Mouse (Mus musculus): Measurements from ENCODE around the gene Susd1. TPM values are rescaled to one million over a fixed set of nuclear protein-coding genes. Genes with fewer than 3 reads are reported as not detected.

Gene Susd1
- 1 to 10 TPM; 1.0 to 3.0 TPM for polyA plus RNA-seq (2017; shearing (Covaris generic))

DNA sequence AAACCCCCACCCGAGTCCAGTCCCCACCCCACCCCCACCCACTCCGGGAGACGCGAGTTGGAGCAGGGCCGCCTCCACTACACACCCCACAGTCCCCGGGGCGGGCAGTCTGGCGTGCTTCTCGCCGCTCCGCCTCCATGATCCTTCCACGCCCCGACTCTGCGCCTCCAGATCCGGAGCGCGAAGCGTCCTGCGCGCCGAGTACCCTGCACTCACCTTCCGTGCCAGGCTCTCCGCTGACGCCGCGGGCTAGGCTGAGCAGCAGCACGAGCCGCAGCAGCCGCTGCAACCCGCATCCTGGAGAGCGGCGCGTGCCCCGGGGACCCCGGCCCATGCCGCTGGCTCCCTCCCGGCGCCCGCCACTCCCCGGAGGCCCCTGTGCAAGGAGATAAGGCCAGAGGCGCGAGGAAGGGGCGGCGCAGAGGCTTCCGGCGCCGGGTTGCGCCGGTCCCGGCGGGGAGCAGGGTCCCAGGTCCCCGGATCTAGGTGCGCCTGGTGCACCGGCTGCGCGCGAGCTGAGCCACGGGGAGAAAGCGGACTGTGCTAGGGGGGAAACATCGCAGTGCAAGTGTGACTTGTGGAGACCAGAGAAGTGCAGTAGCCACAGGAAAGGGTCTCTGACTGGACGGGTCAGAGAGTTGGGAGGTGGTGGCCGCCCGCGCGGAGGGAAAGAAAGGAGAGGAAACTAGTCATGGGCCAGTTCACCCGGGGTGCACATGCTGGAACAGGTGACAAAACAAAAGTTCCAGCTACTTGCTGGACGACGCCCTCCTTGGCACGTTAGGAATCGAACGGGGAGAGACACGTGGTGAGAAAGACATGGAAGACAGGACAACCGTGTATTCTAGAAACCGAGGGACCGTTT lies at the start of gene Susd1:
Susd1 (minus strand) TSS at position 644 of the 865 bp plus-strand sequence.
- ATAC-seq = no peak

GRCm38 (mm10) chr4:59471306-59471705 lies 32.9 kb upstream of the Susd1 start:
- no peak for ATAC-seq

DNA sequence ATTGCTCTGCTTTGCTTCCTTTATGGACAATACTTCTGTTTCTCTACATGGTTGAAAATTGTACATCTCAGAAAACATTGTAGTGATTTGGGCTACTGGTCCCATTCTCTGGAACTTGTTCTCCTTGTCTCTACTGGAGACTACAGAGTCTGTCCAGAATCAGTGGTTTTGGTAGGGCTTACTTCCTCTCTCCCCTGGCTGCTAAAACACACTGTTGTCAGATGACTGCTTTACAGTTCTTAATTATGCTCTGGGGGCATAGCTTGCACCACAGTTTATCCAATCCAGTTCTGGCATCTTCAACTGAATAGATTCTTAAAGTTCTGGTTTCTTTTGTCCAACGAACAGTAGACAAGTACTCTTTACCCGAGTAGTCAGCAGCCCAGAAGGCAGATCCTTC lies 27.0 kb upstream of the Susd1 start:
- no peak for ATAC-seq

DNA sequence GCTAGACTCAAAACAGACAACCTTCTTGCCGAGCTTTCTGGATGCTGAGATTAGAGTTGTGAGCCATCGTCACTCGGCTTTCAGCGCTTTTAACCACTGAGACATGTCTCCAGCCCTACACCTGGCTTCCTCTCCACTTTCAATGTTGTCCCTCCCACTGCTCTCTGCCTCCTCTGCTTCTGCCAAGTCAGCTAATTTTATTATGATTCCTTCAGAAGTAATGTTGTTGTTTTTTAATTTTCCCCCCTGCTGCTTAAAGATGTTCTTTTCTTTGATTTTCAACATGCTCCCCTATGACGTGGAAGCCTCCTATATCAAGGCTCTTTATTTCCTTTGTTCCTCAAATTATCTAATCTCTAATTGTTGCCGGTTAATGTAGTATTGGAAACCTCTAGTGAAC lies 26.2 kb upstream of the Susd1 start:
- ATAC-seq = no peak

DNA sequence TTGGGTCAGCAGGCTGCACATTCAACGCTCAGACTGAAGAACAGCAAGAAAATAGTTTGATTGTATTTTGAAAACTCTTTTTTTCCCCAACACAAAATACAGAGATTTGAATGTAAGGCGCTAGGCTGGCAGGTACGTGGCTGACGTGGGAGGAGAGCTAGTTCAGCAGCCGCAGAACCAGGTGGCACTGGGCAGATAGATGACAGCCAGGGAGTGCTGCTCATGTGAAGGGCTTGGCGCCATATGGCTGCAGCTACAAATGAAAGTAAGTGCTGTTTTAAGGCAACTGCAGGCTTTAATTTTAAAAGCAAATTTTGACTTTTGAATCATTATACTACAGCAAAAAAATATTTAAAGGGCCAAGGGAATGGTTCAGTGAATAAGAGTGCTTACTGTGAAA lies 24.1 kb upstream of the Susd1 start:
- no peak for ATAC-seq

GRCm38 (mm10) chr4:59461116-59461727 lies 22.8 kb upstream of the Susd1 start:
- ATAC-seq = no peak

DNA sequence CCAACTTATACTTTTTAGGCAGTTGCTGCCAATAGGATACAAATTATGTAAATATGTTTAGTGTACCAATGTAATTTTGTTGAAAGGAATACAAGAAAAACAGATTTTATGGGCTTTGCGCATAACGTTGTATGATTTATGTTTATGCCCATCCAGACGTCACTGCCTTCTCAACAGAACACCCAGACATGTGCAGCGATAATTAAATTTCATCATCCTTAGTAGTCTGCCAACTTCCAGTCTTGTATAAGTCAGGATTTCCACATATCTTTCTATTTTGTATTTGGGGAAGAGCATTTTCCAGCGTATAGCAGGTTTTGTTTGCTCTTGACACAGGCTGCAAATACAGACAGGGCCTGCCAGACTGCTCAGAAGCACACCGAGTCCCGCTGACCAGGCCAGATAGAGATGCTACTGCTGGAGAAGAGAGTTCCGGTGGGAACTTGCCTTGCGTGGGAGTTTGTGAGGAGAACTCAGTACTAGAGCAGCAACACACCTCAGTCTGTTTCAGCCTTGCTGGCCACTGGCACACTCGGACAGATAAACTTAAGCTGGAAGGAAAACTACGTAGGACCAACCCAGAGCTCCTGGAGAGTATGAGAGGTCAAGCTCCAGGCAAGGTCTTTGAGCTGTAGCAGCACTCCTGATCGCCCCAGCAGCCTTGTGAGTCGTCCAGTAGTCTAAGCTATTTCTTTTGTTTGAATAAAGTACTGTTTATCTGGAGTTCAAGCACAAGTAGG lies 21.0 kb upstream of the Susd1 start:
- no peak for ATAC-seq

GRCm38 (mm10) chr4:59457941-59458340 lies 19.5 kb upstream of the Susd1 start:
- ATAC-seq = no peak

DNA sequence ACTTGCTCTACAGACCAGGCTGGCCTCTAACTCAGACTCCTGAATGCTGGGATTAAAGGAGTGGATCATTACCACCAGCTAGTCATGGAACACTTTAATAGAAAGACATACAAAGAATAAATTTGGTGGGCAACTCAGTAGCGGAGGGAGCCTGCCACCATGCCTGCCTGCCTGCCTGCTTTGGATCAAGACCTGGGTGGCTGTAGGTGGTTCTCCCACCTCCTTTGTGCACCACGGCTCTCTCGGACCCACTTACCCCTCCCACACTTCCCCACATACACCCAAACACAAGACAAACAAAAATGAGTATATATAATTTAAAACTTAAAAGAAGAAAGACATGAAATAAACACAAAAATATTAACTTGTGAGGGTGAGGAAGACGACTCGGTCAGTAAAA lies 18.7 kb upstream of the Susd1 start:
- no peak for ATAC-seq

DNA sequence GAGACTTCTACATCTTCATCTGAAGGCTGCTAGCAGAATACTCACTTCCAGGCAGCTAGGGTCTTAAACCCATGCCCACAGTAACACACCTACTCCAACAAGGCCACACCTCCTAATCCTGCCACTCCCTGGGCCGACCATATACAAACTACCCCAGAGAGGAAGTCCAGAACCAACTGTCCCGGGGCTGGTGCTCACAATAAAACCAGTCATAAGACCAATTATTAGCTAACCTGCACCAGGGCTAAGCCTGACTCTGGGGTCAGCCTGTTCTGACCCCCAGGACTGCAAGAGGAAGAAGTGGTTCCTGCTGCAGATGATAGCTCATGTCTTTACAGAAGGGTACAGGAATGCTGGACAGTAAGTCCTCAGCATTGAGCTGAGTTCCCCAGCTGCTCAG lies 17.0 kb upstream of the Susd1 start:
- no peak for ATAC-seq

GRCm38 (mm10) chr4:59454046-59454445 lies 15.6 kb upstream of the Susd1 start:
- no peak for ATAC-seq

DNA sequence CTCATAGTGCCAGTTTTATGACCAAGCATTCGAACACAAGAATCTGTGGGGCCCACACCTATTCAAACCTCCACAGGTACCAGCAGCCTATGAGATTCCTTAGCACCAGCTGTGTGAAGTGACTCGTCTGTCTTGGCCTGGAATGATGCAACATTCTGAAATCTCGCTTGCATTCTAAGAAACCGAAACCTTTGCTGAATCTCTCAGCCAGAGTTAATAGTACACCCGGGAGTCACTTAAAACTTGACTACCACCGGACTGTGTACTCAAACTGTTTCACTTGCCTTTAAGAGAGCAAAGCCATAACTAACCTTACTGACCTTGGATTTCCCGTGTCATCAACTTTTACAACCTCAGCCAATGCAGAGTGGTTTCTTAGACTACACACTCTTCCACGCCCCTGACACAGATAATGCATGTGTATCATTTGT lies 14.1 kb upstream of the Susd1 start:
- no peak for ATAC-seq

GRCm38 (mm10) chr4:59450906-59451305 lies 12.5 kb upstream of the Susd1 start:
- no peak for ATAC-seq

GRCm38 (mm10) chr4:59450234-59450854 lies 11.9 kb upstream of the Susd1 start:
- ATAC-seq = no peak

DNA sequence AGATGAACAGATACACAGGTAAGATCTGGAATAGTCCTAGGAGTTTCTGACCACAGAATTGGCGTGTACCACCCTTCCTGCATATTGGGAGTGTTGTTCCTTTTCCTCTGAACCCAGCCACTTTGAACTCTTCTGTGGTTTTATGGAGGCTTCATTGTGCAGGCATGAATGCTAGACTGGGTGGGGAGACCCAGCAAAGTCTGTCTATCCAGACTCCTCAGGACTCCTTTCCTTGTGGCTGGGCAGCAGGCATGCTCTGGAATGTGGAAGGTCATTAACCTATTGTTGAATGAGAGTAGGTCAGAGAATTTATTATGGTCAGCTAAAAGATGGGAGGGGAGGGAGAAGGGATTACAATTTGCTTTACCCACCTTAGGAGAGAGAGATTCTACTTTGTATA lies 8.9 kb upstream of the Susd1 start:
- no peak for ATAC-seq

- no peak for ATAC-seq
Observed at GRCm38 (mm10) chr4:59445516-59445915, 7.1 kb upstream of the Susd1 start.

DNA sequence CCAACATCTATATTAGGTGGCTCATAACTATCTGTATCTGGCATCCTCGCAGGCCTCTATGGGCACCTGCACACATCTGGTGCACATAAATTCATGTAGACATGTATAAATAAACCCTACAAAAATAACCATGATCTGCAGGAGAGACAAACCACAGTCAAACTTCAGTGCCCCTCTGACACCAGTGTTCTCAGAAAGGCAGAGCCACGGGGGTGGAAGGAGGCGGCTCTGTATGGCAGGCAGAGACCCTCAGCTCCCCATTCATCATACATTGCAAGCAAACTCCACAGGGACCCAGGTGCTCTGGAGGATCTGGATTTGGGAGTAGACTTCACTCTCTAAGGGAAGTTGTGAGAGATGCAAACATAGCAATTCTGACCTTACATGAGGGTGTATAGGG lies 6.6 kb upstream of the Susd1 start:
- ATAC-seq = no peak

GRCm38 (mm10) chr4:59444085-59444484 lies 5.7 kb upstream of the Susd1 start:
- no peak for ATAC-seq

DNA sequence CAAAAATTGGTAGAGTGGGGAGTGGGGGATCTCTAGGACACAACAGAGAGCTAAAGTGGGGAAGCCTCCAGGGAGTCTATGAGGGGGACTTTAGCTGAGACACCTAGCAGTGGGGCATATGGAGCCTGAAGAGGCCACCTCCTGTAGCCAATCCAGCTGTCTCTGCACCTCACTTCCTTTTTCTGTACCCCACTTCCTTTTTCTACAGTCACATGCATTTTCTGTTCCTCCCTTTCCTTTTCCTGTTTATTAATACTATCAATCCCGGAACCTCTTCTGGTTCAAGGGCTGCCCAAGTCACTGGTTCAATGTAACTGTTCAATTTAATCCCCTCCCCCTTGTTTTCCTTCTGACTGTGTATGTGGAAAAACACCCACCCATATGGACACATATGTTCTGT lies 2.8 kb upstream of the Susd1 start:
- ATAC-seq = no peak

DNA sequence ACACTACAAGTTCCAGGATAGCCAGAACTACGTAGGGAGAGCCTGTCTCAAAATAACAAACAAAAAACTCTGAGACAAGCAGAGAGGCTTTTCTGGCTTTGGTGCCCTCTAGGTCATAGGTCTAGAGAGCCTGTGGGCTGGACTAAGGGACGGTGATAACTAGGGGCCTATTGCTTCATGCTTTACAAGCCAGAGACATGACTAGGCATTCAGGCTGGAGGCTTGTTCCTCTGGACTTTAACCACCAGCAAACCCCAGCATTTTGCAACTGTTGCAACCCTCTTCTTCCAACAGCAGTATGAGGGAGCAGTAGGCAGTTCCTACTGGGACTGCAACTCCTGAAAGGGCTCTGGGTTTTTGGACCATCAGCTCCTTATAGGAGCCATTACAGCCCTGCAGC lies 1.5 kb upstream of the Susd1 start:
- no peak for ATAC-seq

- no peak for ATAC-seq
Observed at GRCm38 (mm10) chr4:59439041-59439440, 608 bp upstream of the Susd1 start.

DNA sequence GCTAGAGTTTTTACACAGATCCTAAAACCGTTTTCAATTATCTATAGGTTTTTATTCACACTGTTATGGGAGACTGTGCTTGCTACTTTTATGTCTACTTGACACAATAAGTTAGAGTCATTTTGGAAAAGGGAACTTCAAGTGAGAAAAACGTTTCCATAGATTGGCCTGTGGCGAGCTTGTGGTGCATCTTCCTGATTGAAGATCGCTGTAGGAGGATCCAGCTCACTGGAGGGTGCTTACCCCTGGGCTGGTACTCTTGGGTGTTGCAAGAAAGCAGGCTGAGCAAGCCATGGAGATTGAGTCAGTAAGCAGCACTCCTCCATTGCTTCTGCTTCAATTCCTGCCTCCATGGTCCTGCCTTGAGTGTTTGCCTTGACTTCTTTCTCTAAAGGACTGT lies 2.5 kb downstream of the Susd1 start:
- ATAC-seq = no peak

- ATAC-seq = no peak
Observed at GRCm38 (mm10) chr4:59434039-59434438, 4.4 kb downstream of the Susd1 start.

Data from activated CD4-positive, CD25-positive, alpha-beta regulatory T cell, adult 4 months (primary cell).